Mouse (Mus musculus): Measurements from ENCODE around the gene Hpn. TPM values are rescaled to one million over a fixed set of nuclear protein-coding genes. Genes with fewer than 3 reads are reported as not detected.

The Hpn gene
- total RNA-seq, 2 experiments from 2014 or later: 2.3 to 4.2 TPM

DNA sequence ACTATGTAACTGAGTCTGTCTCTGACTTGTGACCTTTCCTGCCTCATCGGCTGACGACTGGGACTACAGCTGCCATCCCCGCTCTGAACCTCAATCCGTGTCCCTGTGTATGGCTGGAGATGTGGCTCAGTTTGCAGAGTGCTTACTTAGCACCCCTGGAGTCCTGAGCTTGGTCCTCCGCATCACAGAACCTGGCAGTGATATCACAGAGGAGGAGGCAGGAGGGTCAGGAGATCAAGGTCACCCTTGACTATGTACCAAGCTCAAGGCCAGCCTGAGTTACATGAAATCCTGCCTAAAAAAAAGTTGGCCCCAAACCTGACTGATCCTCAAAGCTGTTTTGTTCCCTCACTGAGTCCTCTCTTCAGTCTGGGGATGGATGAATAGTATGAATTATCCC lies 57.4 kb downstream of the Hpn start:
- no peak for DNase-seq (ENCODE audit: extremely low spot score in 1 of 2, low spot score in 1 of 2)

GRCm38 (mm10) chr7:31057071-31057470 lies 58.0 kb downstream of the Hpn start, which contains the start of gene Fxyd1:
Gene Fxyd1 (minus strand): TSS chr7:31057199.
- DNase-seq (ENCODE audit: extremely low spot score in 1 of 2, low spot score in 1 of 2): no peak

GRCm38 (mm10) chr7:31056448-31056847 lies 58.6 kb downstream of the Hpn start:
- no peak for DNase-seq (ENCODE audit: extremely low spot score in 1 of 2, low spot score in 1 of 2)

DNA sequence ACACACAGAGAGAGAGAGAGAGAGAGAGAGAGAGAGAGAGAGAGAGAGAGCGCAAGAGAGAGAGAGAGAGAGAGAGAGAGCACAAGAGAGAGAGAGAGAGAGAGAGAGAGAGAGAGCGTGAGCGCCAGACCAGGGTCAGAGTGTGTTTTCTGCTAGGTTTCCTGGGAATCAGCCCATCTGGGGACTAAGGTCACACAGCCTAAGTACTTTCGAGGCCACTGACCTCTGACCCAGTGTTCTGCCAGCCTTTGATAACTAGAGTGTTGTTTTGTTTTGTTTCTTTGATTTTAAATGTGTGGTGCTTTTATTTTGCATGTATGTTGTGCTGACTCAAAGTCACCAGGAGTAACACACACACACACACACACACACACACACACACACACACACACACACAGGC lies 59.2 kb downstream of the Hpn start:
- no peak for DNase-seq (ENCODE audit: extremely low spot score in 1 of 2, low spot score in 1 of 2)

DNA sequence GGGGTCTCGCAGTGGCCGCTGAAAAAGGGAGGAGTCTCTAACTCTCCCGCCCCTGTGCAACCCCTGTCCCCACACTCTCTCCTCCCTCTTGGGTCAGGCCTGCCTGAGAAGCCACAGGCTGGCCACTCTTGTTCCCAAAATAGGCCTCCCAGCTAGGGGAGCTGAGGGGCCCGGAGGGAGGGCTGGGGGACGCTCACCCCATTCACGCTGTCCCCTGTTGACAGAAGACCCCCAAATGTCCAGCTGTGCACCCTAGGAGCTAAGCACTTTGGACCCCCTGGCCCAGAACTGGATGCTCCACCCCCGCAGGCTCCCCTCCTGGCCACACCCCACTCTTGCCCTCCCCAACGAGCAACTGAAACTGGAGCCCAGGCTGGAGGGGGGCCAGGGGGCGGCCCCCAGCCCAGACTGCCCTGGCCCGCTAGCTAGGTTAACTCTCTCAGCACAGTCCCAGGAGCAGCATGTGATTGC lies 59.7 kb downstream of the Hpn start:
- DNase-seq (ENCODE audit: extremely low spot score in 1 of 2, low spot score in 1 of 2): peak in 1 of 2 experiments; percentile 45

- no peak for DNase-seq (ENCODE audit: extremely low spot score in 1 of 2, low spot score in 1 of 2)
Measured at GRCm38 (mm10) chr7:31054661-31055320, 60.3 kb downstream of the Hpn start.

- DNase-seq (ENCODE audit: extremely low spot score in 1 of 2, low spot score in 1 of 2): no peak
Measured at GRCm38 (mm10) chr7:31053882-31054447, 61.1 kb downstream of the Hpn start.

- DNase-seq (ENCODE audit: extremely low spot score in 1 of 2, low spot score in 1 of 2): peak; percentile 50 to 63
Measured at GRCm38 (mm10) chr7:31052636-31053434, 62.3 kb downstream of the Hpn start.

DNA sequence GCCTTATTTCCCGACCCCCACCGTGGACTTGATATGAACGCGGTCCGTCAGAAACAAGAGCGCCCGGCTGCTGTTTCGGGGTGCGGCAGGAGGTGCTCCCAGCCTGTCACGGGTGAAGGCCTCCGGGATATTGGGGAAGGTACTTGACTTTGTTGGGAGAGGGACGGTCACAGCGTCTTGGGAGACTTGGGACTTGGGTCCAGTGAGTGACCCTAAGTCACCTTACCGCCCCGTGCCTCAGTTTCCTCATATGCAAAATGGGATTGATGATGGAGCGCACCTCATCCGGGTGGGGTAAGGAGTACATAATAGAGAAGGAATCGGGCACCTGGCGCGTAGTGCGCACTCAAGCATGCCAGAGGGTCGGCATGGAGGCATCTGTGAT lies 62.8 kb downstream of the Hpn start:
- DNase-seq (ENCODE audit: extremely low spot score in 1 of 2, low spot score in 1 of 2): no peak

- peak in 1 of 2 experiments; percentile 11 for DNase-seq (ENCODE audit: extremely low spot score in 1 of 2, low spot score in 1 of 2)
Measured at GRCm38 (mm10) chr7:31051321-31052021, 63.6 kb downstream of the Hpn start, which contains the start of gene Fxyd7. Gene Fxyd7 (minus strand): TSS chr7:31051467.

DNA sequence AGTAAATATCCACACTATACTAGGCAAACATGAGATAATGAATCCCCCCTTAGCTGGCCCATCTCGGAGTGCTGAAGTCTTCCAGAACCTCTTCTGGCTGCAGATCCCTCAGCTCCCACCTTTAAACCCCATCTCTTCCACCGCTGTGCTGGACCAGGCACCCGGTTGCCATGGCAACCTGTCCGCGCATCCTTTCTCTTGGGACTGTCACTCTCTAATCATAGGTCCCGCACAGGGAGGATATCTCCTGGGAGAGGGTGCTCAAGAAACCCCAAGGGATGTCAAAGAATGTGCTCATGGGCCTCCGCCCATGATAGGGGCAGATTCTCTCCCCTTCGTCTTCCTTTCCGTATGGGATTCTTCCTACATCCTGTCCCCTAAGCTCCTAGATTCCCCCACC lies 64.2 kb downstream of the Hpn start:
- peak in 1 of 2 experiments; percentile 50 for DNase-seq (ENCODE audit: extremely low spot score in 1 of 2, low spot score in 1 of 2)

- no peak for DNase-seq (ENCODE audit: extremely low spot score in 1 of 2, low spot score in 1 of 2)
Measured at GRCm38 (mm10) chr7:31050487-31050886, 64.6 kb downstream of the Hpn start.

GRCm38 (mm10) chr7:31049846-31050281 lies 65.2 kb downstream of the Hpn start:
- peak in 1 of 2 experiments; percentile 46 for DNase-seq (ENCODE audit: extremely low spot score in 1 of 2, low spot score in 1 of 2)

DNA sequence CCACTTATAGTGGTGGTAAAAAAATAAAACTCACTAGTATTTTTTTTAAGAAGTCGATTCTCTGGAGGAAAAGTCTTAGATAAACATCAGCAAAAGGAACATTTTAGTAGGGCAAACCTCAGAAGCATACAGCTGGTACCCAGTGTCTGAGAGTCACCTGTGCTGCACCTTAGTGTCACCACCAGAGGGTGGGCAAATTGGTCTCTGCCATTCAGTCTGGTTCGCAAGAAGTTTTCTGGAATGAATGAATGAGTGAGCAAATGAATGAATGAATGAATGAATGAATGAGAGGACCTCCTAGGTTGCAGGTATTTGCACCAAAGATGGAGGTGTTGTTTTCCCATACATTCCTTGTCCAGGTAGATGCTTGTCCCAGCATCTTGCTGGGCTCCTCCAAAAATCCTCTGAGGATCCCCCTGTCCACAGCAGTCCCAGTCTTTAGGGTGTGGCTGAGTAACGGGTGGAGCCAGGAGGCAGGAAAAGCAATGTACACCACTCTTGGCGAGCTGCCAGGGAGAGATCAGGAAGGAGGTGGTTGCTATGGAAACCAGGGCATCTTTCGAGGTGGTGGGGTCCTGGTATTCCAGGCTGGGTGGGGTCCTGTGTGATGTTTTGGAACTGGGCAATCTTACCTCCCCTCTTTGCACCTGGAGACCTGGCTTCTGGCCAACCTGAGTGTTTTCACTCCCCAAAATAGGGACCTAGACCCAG lies 65.8 kb downstream of the Hpn start:
- DNase-seq (ENCODE audit: extremely low spot score in 1 of 2, low spot score in 1 of 2): peak in 1 of 2 experiments; percentile 42

Other genes starting within 250 kb of the Hpn start
- not detected for gene Cd22, start 234.9 kb downstream of the Hpn start, total RNA-seq (2021)
- gene Mag, start 200.4 kb downstream of the Hpn start, total RNA-seq (2021): 100 to 1,000 TPM; 319 to 342 TPM
- not detected for gene Hamp2, start 190.6 kb downstream of the Hpn start, total RNA-seq (2021)
- not detected for gene Hamp, start 171.3 kb downstream of the Hpn start, total RNA-seq (2021)
- gene Usf2, start 158.5 kb downstream of the Hpn start, total RNA-seq (2021): 100 to 1,000 TPM; 124 to 126 TPM
- gene Lsr, start 141.8 kb downstream of the Hpn start, total RNA-seq (2021): 1 to 10 TPM; 6.3 to 8.4 TPM
- gene Fam187b, start 141.5 kb downstream of the Hpn start, total RNA-seq (2021): under 1 TPM; 0.22 to 0.45 TPM
- gene Fxyd5, start 72.8 kb downstream of the Hpn start, total RNA-seq (2021): 10 to 100 TPM; 20.2 to 22.7 TPM
- gene Fxyd7, start 63.8 kb downstream of the Hpn start, total RNA-seq (2021): 100 to 1,000 TPM; 151 to 157 TPM
- 100 to 1,000 TPM; 103 to 113 TPM for gene Fxyd1, start 58.1 kb downstream of the Hpn start, total RNA-seq (2021)
- 10 to 100 TPM; 31.9 to 36.1 TPM for gene Lgi4, start 55.9 kb downstream of the Hpn start, total RNA-seq (2021)
- not detected for gene Fxyd3, start 38.6 kb downstream of the Hpn start, total RNA-seq (2021)
- 100 to 1,000 TPM; 548 to 608 TPM for gene Scn1b, start 11.7 kb upstream of the Hpn start, total RNA-seq (2021)
- 100 to 1,000 TPM; 108 to 126 TPM for gene Gramd1a, start 40.6 kb upstream of the Hpn start, total RNA-seq (2021)
- not detected for gene Scgb2b2, start 175.2 kb upstream of the Hpn start, total RNA-seq (2021)
- not detected for gene Scgb1b2, start 176.5 kb upstream of the Hpn start, total RNA-seq (2021)
- gene Scgb2b3, start 246.8 kb upstream of the Hpn start, total RNA-seq (2021): not detected

Measured in layer of hippocampus, postnatal 25 days (tissue).